Mouse (Mus musculus) T-helper 2 cell (primary cell): ENCODE results near the gene Kansl1.

ENCODE experiments used
- in situ Hi-C: fragments of 300-600 bp; cut with MboI, MseI; formaldehyde crosslinking; loops from one replicate; pipeline ENCODE4 v1.15.1; 2025; ENCODE audit warnings: high pct_unique_total_duplicates

Gene Kansl1

DNA sequence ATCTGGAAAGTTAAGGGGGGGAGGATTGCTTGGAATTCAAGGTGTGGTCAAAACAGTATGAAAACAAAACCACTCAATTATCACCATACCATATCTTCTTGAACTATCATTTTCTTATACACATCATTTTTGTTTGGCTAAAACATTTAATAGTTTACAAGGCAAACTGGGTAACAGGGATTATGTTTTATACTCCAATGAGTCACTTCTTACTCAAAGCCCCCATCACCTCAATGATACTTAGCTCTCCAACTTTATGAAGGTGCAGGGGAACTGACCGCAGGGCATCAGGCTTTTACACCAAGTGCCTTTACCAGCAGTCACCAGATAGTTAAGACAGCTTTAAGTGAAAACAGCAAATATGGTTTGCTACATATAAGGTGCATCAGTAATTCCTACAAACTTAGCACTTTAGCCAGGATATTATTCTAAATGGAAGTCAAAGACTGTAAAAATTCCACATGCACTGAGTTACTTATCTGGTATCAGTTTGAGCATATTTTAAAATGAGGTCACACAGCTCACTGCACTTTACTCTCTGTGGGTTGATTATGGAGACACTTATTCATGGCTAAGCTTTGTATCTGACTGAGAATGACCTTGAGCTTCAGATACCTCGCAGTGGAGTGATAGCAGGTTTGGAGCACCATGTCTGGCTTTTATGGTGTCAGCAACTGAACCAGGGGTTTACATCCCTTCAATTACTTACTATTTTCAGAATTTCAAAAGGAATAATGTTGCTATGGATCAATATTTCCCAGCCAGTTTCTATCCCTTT lies 104.6 kb downstream of the Kansl1 start:
- in situ Hi-C loops = no loop called here

GRCm38 (mm10) chr11:104362704-104363103 lies 106.0 kb downstream of the Kansl1 start:
- in situ Hi-C loops = no loop called here

- in situ Hi-C loops = no loop called here
These were observed 106.9 kb downstream of the Kansl1 start for GRCm38 (mm10) chr11:104361790-104362189.

- in situ Hi-C loops = no loop called here
These were observed 121.7 kb downstream of the Kansl1 start for GRCm38 (mm10) chr11:104346931-104347330.

- in situ Hi-C loops = no loop called here
These were observed 133.7 kb downstream of the Kansl1 start for GRCm38 (mm10) chr11:104334946-104335345.

GRCm38 (mm10) chr11:104334115-104334514 lies 134.5 kb downstream of the Kansl1 start:
- in situ Hi-C loops = no loop called here

DNA sequence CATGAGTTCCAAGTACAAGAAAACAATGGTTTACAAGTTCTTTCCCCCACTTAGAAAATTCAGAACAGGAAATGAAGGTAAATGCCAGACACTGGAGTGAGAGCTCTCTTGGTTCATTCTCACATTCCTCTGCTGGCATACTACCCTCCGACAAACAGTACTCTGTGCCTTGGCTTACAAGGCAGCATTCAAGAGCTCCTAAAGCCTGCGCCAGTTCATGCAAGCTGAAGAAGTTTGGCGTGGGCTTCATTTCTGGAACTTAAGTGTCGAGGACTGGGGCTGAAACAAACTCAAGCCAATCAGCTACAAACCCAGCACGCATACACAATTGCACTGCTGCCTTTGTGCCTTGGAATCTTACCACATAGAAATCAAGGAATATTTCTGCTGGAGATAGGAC lies 136.6 kb downstream of the Kansl1 start:
- in situ Hi-C loops = no loop called here

GRCm38 (mm10) chr11:104331208-104331607 lies 137.5 kb downstream of the Kansl1 start:
- in situ Hi-C loops = no loop called here

DNA sequence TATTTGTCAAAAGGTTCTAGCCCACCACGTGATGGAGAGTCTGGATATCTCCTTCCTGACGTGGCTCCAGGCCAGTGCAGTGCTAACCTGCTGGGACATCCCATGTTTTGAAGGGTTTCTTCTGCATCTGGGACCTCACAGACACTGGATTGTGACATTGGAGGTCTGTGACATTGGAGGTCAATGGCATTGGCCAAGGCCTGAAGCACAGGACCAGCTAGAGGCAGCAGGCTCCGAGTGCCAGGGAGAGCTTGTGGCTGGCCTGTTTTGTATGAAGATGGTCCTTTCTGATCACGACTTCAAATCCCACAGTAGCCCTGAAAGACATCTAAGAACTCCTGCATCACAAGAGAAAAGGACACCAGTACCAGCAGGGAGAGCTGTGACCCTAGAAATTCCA lies 138.5 kb downstream of the Kansl1 start:
- in situ Hi-C loops = no loop called here

- in situ Hi-C loops = no loop called here
These were observed 139.3 kb downstream of the Kansl1 start for GRCm38 (mm10) chr11:104329185-104329926.

DNA sequence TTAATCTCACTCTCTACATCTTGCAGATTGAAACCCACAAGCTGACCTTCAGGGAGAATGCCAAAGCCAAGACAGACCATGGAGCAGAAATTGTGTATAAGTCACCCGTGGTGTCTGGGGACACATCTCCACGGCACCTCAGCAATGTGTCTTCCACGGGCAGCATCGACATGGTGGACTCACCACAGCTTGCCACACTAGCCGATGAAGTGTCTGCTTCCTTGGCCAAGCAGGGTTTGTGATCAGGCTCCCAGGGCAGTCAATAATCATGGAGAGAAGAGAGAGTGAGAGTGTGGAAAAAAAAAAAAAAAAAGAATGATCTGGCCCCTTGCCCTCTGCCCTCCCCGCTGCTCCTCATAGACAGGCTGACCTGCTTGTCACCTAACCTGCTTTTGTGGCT lies 140.7 kb downstream of the Kansl1 start:
- in situ Hi-C loops = no loop called here

DNA sequence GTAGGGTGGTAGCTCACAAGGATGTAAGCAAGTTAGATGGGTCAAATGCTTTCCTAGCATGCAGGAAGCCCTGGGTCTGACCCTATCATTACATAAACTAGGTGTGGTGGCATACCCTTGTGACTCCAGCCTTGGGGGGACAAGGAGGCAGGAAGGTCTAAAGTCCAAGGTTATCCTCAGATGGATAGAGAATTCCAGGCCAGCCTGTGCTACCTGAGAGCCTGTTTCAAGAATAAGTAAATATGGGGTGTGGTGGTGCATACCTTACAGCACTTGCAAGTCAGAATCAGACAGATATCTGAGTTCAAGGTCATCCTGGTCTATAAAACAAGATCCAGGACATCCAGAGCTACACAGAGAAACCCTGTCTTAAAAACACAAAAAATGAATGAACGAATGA lies 141.2 kb downstream of the Kansl1 start:
- in situ Hi-C loops = no loop called here

DNA sequence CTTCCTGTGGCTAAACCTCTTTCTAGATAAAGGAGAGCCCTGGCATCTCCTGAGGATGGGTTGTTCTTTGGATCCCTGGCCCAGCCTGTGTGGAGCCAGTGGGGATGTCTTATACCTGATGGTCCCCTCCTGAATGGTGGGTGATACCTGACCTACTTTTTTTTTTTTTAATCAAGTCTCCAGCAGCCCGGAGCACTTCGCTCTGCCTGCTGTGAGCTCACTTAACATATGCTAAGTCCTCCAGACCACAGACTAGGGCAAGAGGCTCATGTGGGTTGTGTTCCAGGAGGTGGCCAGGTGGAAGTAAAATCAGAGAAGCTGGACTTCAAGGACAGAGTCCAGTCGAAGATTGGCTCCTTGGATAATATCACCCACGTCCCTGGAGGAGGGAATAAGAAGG lies 146.5 kb downstream of the Kansl1 start:
- in situ Hi-C loops = no loop called here

- in situ Hi-C loops = no loop called here
These were observed 148.2 kb downstream of the Kansl1 start for GRCm38 (mm10) chr11:104320511-104320910.

DNA sequence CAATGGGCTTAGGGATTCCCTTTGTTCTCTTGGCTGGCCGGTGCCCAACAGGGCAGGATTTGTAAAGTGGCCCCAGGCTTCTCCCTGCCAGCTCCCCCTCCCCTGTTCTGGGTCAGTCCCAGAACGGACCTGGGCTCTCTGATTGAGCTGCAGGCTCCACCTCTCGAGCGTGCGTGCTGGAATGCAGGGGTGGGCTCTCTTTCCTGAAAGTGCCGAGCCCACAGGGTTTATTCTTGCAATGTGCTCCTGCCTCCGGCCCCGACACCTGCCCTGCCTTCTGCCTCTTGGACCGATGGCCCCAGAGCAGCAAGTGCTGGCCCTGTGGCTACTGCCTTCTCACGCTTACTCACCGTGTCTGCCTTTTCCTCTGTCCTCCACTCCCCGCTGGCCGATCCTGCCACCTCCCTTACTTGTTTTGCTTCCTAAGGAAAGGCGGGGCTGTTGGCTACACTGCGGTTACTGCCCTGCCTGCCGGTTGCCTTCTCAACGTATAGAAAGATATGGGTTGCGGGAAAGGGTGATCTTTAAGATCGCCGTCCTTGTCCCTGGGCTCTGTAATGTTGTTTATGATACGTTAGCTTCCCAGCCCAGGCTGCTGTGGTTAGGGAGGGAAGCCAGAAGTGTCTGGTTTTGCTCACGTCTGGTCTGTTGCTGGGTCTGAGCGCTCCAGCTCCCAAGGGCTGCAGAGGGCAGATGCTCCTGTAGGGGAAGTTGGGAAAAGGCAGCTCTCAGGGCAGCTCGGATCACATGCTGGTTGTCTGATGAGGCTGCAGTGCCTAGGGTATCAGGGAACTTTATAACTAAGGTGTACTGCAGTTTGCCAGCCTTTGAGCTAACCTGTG lies 149.5 kb downstream of the Kansl1 start:
- in situ Hi-C loops = loop anchor here (5.0 kb wide), 1 partner anchor 128 kb away; no protein-coding TSS in a partner anchor

DNA sequence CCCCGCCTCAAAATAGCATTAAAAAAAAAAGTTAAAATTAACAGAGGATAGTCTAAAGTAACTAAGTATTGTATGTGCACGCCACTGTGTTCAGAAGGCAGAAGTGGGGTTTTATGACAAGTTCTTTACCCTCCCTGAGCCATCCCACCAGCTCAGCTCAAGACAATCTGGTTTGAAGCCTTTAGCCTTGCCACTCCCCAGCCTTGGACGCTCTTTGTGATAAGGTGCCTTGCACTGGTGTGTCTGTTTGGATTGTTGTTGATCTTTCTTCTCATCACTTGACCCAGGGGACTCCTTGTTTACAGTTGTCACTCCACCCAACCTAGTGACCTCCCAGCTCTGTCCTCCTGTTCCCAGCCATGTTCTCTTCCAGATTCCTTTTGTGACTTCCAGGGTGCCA lies 151.0 kb downstream of the Kansl1 start:
- in situ Hi-C loops = loop anchor here (5.0 kb wide), 1 partner anchor 130 kb away; no protein-coding TSS in a partner anchor

GRCm38 (mm10) chr11:104316685-104317400 lies 151.8 kb downstream of the Kansl1 start:
- in situ Hi-C loops = loop anchor here (5.0 kb wide), 1 partner anchor 130 kb away; no protein-coding TSS in a partner anchor

GRCm38 (mm10) chr11:104315703-104316102 lies 153.0 kb downstream of the Kansl1 start:
- in situ Hi-C loops = loop anchor here (5.0 kb wide), 1 partner anchor 132 kb away; no protein-coding TSS in a partner anchor

DNA sequence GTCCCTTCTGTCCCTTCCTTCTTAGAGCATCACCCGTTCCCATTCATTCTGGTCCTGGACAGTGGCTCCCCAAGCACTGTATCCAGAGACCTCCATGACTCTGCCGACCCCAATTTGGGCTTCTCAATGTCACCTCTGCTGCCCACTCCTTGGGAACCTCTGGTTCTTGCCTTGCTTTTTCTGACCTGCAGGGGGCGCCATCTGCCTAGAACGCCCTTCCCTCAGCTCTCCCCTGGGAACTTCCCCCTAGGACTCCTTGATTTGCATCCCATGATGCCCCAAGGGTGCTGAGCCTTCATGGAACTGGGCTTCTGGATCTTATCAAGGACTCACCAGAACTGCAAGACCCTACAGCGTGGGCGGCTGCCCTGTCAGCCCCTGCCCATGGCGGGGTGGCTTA lies 157.0 kb downstream of the Kansl1 start:
- in situ Hi-C loops = no loop called here

GRCm38 (mm10) chr11:104310226-104310887 lies 158.3 kb downstream of the Kansl1 start:
- in situ Hi-C loops = no loop called here
